Mouse (Mus musculus) CH12.LX (cell line): ENCODE results near the gene Alb. TPM values are rescaled to one million over a fixed set of nuclear protein-coding genes. Genes with fewer than 3 reads are reported as not detected.

Experiments
- DNase-seq: peaks from one replicate; pipeline ENCODE4 v3.0.0-alpha.2; 2013; ENCODE audit errors: extremely low read depth
- H3K27ac ChIP-seq: 2 replicates; pipeline ENCODE4 v1.5.1; 2012; ENCODE audit warnings: low read depth, mild to moderate bottlenecking, control low read depth, moderate library complexity; ENCODE audit not compliant: insufficient read depth
- H3K27me3 ChIP-seq: replicated peaks from 2 replicates; pipeline ENCODE3; 2012; ENCODE audit warnings: inconsistent platforms
- H3K36me3 ChIP-seq, 2 experiments: replicated peaks in 1 of 2; 2 replicates each; pipeline versions ENCODE3 to v1.6.1; 2012; ENCODE audit warnings: inconsistent platforms in 1 of 2, low read length in 1 of 2, mild to moderate bottlenecking in 1 of 2, mixed read lengths in 1 of 2, moderate library complexity in 1 of 2; ENCODE audit not compliant: control insufficient read depth in 1 of 2, insufficient read depth in 1 of 2
- H3K4me1 ChIP-seq, 2 experiments: 2 replicates each; pipeline ENCODE4 v1.6.1; 2012; ENCODE audit warnings: inconsistent platforms in 1 of 2, moderate library complexity in 1 of 2; ENCODE audit not compliant: insufficient read depth in 2 of 2, control insufficient read depth in 1 of 2
- H3K4me2 ChIP-seq: 2 replicates; pipeline ENCODE4 v1.6.1; 2012; ENCODE audit warnings: low read depth, mild to moderate bottlenecking, control low read depth; ENCODE audit not compliant: poor library complexity, insufficient read depth, severe bottlenecking
- H3K4me3 ChIP-seq, 3 experiments: fragments of 150-350 bp in 1 of 3; sonication (generic) in 1 of 3; replicated peaks in 1 of 3; 2 replicates each; pipeline versions ENCODE3 to v1.5.1; 2011 to 2012; ENCODE audit warnings: low read depth in 2 of 3, low read length in 2 of 3, mild to moderate bottlenecking in 2 of 3, moderate library complexity in 2 of 3, control low read depth in 1 of 3, improper control_type of control experiment in 1 of 3, inconsistent platforms in 1 of 3, mixed read lengths in 1 of 3; ENCODE audit not compliant: poor library complexity in 1 of 3
- H3K79me2 ChIP-seq: replicated peaks from 2 replicates; pipeline ENCODE4 v1.6.1; 2012; ENCODE audit warnings: mild to moderate bottlenecking, moderate library complexity; ENCODE audit not compliant: control insufficient read depth, poor library complexity, insufficient read depth, severe bottlenecking; ENCODE audit errors: extremely low read depth
- H3K9ac ChIP-seq: 2 replicates; pipeline ENCODE4 v1.6.1; 2012; ENCODE audit warnings: low read depth, mild to moderate bottlenecking, control low read depth, moderate library complexity; ENCODE audit not compliant: insufficient read depth
- H3K9me3 ChIP-seq: replicated peaks from 2 replicates; pipeline ENCODE3; 2012; ENCODE audit warnings: low read length, inconsistent platforms, mixed read lengths
- BHLHE40 ChIP-seq: IDR thresholded peaks from 2 replicates; pipeline ENCODE4 v1.6.1; 2011; ENCODE audit warnings: mild to moderate bottlenecking, low read depth, low read length, improper control_type of control experiment
- CHD1 ChIP-seq: IDR thresholded peaks from 2 replicates; pipeline ENCODE4 v1.6.1; 2012; ENCODE audit warnings: low read depth, low read length, improper control_type of control experiment, inconsistent platforms
- CHD2 ChIP-seq: IDR thresholded peaks from 2 replicates; pipeline ENCODE4 v1.6.1; 2011; ENCODE audit warnings: low read length, improper control_type of control experiment
- E2F4 ChIP-seq: IDR thresholded peaks from 2 replicates; pipeline ENCODE4 v1.6.1; 2011; ENCODE audit warnings: low read depth, low read length, improper control_type of control experiment; ENCODE audit not compliant: insufficient replicate concordance
- ELF1 ChIP-seq: IDR thresholded peaks from 2 replicates; pipeline ENCODE4 v1.6.1; 2014; ENCODE audit warnings: low read depth, mild to moderate bottlenecking, inconsistent platforms, low read length, improper control_type of control experiment
- EP300 ChIP-seq: IDR thresholded peaks from 2 replicates; pipeline ENCODE4 v1.6.1; 2011; ENCODE audit warnings: low read length, improper control_type of control experiment
- ETS1 ChIP-seq: conservative IDR thresholded peaks from 2 replicates; pipeline ENCODE4 v1.6.1; 2012; ENCODE audit warnings: low read depth, mild to moderate bottlenecking, inconsistent platforms, low read length, improper control_type of control experiment, moderate library complexity
- GABPA ChIP-seq: IDR thresholded peaks from 2 replicates; pipeline ENCODE4 v1.6.1; 2012; ENCODE audit warnings: low read depth, low read length, improper control_type of control experiment, inconsistent platforms; ENCODE audit not compliant: insufficient replicate concordance
- HCFC1 ChIP-seq: IDR thresholded peaks from 2 replicates; pipeline ENCODE4 v1.6.1; 2012; ENCODE audit warnings: low read depth, mild to moderate bottlenecking, inconsistent platforms, low read length, improper control_type of control experiment
- IRF4 ChIP-seq: IDR thresholded peaks from 2 replicates; pipeline ENCODE4 v1.6.1; 2014; ENCODE audit warnings: low read depth, mild to moderate bottlenecking, inconsistent platforms, low read length, improper control_type of control experiment
- JUN ChIP-seq: IDR thresholded peaks from 2 replicates; pipeline ENCODE4 v1.6.1; 2011; ENCODE audit warnings: low read depth, mild to moderate bottlenecking, low read length, improper control_type of control experiment, moderate library complexity; ENCODE audit not compliant: insufficient read depth
- JUND ChIP-seq: conservative IDR thresholded peaks from 2 replicates; pipeline ENCODE4 v1.6.1; 2011; ENCODE audit warnings: low read depth, low read length, improper control_type of control experiment
- MAX ChIP-seq: IDR thresholded peaks from 2 replicates; pipeline ENCODE4 v1.6.1; 2011; ENCODE audit warnings: low read length, improper control_type of control experiment
- MAZ ChIP-seq: IDR thresholded peaks from 2 replicates; pipeline ENCODE4 v1.6.1; 2012; ENCODE audit warnings: low read depth, mild to moderate bottlenecking, inconsistent platforms, low read length, improper control_type of control experiment, moderate library complexity
- MEF2A ChIP-seq: IDR thresholded peaks from 2 replicates; pipeline ENCODE4 v1.6.1; 2014; ENCODE audit warnings: low read depth, mild to moderate bottlenecking, inconsistent platforms, low read length, improper control_type of control experiment, borderline replicate concordance
- MXI1 ChIP-seq: IDR thresholded peaks from 2 replicates; pipeline ENCODE4 v1.6.1; 2011; ENCODE audit warnings: mild to moderate bottlenecking, low read depth, low read length, improper control_type of control experiment
- MYC ChIP-seq: IDR thresholded peaks from 2 replicates; pipeline ENCODE4 v1.6.1; 2011; ENCODE audit warnings: low read depth, mild to moderate bottlenecking, improper control_type of control experiment, low read length
- NELFE ChIP-seq: IDR thresholded peaks from 2 replicates; pipeline ENCODE4 v1.6.1; 2011; ENCODE audit warnings: low read depth, low read length, improper control_type of control experiment
- NRF1 ChIP-seq: IDR thresholded peaks from 2 replicates; pipeline ENCODE4 v1.6.1; 2014; ENCODE audit warnings: low read depth, mild to moderate bottlenecking, inconsistent platforms, low read length, improper control_type of control experiment, moderate library complexity
- PAX5 ChIP-seq: IDR thresholded peaks from 2 replicates; pipeline ENCODE4 v1.6.1; 2012; ENCODE audit warnings: low read length, inconsistent platforms, mixed read lengths
- POLR2A ChIP-seq: IDR thresholded peaks from 2 replicates; pipeline ENCODE4 v1.6.1; 2011; ENCODE audit warnings: low read depth, mild to moderate bottlenecking, improper control_type of control experiment, low read length
- POLR2AphosphoS2 ChIP-seq: IDR thresholded peaks from 2 replicates; pipeline ENCODE4 v1.6.1; 2011; ENCODE audit warnings: low read depth, low read length, improper control_type of control experiment
- RCOR1 ChIP-seq: conservative IDR thresholded peaks from 2 replicates; pipeline ENCODE4 v1.6.1; 2012; ENCODE audit warnings: low read depth, mild to moderate bottlenecking, inconsistent platforms, low read length, improper control_type of control experiment
- SIN3A ChIP-seq: IDR thresholded peaks from 2 replicates; pipeline ENCODE4 v1.6.1; 2012; ENCODE audit warnings: low read length, improper control_type of control experiment, inconsistent platforms
- SMC3 ChIP-seq: IDR thresholded peaks from 2 replicates; pipeline ENCODE4 v1.6.1; 2011; ENCODE audit warnings: low read depth, low read length, improper control_type of control experiment
- TBP ChIP-seq: conservative IDR thresholded peaks from 2 replicates; pipeline ENCODE4 v1.6.1; 2011; ENCODE audit warnings: low read depth, low read length, improper control_type of control experiment
- TCF12 ChIP-seq: IDR thresholded peaks from 2 replicates; pipeline ENCODE4 v1.6.1; 2014; ENCODE audit warnings: low read depth, mild to moderate bottlenecking, inconsistent platforms, low read length, improper control_type of control experiment
- UBTF ChIP-seq: IDR thresholded peaks from 2 replicates; pipeline ENCODE4 v1.6.1; 2012; ENCODE audit warnings: low read depth, mild to moderate bottlenecking, inconsistent platforms, low read length, improper control_type of control experiment, moderate library complexity
- USF1 ChIP-seq: IDR thresholded peaks from 2 replicates; pipeline ENCODE4 v1.6.1; 2014; ENCODE audit warnings: low read depth, mild to moderate bottlenecking, inconsistent platforms, low read length, improper control_type of control experiment
- USF2 ChIP-seq: conservative IDR thresholded peaks from 2 replicates; pipeline ENCODE4 v1.6.1; 2011; ENCODE audit warnings: low read depth, low read length, improper control_type of control experiment
- ZKSCAN1 ChIP-seq: IDR thresholded peaks from 2 replicates; pipeline ENCODE4 v1.6.1; 2012; ENCODE audit warnings: low read depth, inconsistent platforms, low read length, improper control_type of control experiment, borderline replicate concordance
- ZMIZ1 ChIP-seq: IDR thresholded peaks from 2 replicates; pipeline ENCODE4 v1.6.1; 2012; ENCODE audit warnings: low read depth, mild to moderate bottlenecking, inconsistent platforms, low read length, improper control_type of control experiment
- dilution Hi-C: fragments of 300-500 bp; cut with MboI; formaldehyde crosslinking; loops from 2 replicates; pipeline ENCODE4 v1.14.3; 2020; ENCODE audit warnings: low sequenced_read_pairs; ENCODE audit not compliant: extremely low pct_unique_long_range_greater_than_20kb, extremely low pct_ligation_motif_present
- in situ Hi-C: fragments of 300-500 bp; cut with MboI; formaldehyde crosslinking; loops from 3 replicates; pipeline ENCODE4 v1.14.3; 2019; ENCODE audit warnings: low sequenced_read_pairs, low pct_ligation_motif_present, low pct_unique_long_range_greater_than_20kb, mixed read lengths
- polyA plus RNA-seq: library from polyadenylated mRNA; unstranded; fragments of >175 nt; gene quantifications from 2 replicates; pipeline ENCODE4 v1.2.1, GENCODE M21; 2012; ENCODE audit warnings: low read depth; ENCODE audit not compliant: insufficient read length
- total RNA-seq, 2 experiments: library from RNA; depleted of rRNA; stranded (reverse); fragments of 300-350 nt in 1 of 2; fragments of >200 nt in 1 of 2; gene quantifications; 2 replicates each; pipeline ENCODE4 v1.2.3; 2012 to 2014

Alb gene
- total and polyA plus RNA-seq, 3 experiments, result 0.40 TPM; not detected in 2

GRCm38 (mm10) chr5:90490518-90490917 is 29.8 kb downstream of the Alb start, which contains the start of gene Afp:
Afp (plus strand) TSS chr5:90490737.
- no peaks in the 10 kb centered on the region for H3K36me3 ChIP-seq
- dilution Hi-C loops, result no loop called here
- no peak for TF ChIP-seq TCF12
- TF ChIP-seq MAX, result no peak
- no peak for TF ChIP-seq POLR2A
- no peak for TF ChIP-seq MAZ
- TF ChIP-seq E2F4, result no peak
- H3K9me3 ChIP-seq, result no peaks in the 10 kb centered on the region
- peak within 1 kb of the TSS; percentile 13; the same call in 1 of the 2 replicates for H3K4me2 ChIP-seq
- peaks cover 0 to 15% of the 10 kb centered on the region in 2 experiments; a peak in 2 of 4 replicates for H3K4me1 ChIP-seq
- no peak within 1 kb of the TSS for H3K4me3 ChIP-seq
- no peak within 1 kb of the TSS for H3K27ac ChIP-seq
- no peak for DNase-seq
- H3K79me2 ChIP-seq, result no peaks in the 10 kb centered on the region
- H3K27me3 ChIP-seq, result no peaks in the 10 kb centered on the region
- H3K9ac ChIP-seq, result no peak within 1 kb of the TSS
- in situ Hi-C loops, result loop anchor here (10.0 to 25.0 kb wide), 2 partner anchors 76 to 278 kb away; partner anchors contain the start of gene Cox18

- H3K9ac ChIP-seq, result no peak overlapping the region
- H3K27me3 ChIP-seq, result no peaks in the 10 kb centered on the region
- in situ Hi-C loops, result loop anchor here (10.0 to 25.0 kb wide), 2 partner anchors 78 to 280 kb away; partner anchors contain the start of gene Cox18
- H3K36me3 ChIP-seq, result no peaks in the 10 kb centered on the region
- H3K4me2 ChIP-seq, result peak overlapping the region; percentile 54
- no peak overlapping the region for H3K27ac ChIP-seq
- H3K9me3 ChIP-seq, result no peaks in the 10 kb centered on the region
- H3K4me1 ChIP-seq, result peaks cover 0 to 15% of the 10 kb centered on the region in 2 experiments; a peak in 2 of 4 replicates
- DNase-seq, result peak; percentile 75
- dilution Hi-C loops, result no loop called here
- H3K4me3 ChIP-seq, result peak overlapping the region in 2 of 3 experiments; percentile 37 to 39
- H3K79me2 ChIP-seq, result no peaks in the 10 kb centered on the region
- TF ChIP-seq CHD2 (no peak), ZMIZ1 (no peak), MEF2A (no peak), JUND (peak; percentile 42; the same call in 1 of the 2 replicates), MYC (peak; percentile 86), IRF4 (peak; percentile 45; the same call in 1 of the 2 replicates), MXI1 (0 out of 2 replicates have a peak, but pooled peaks have one; percentile 53), USF1 (no peak), TCF12 (peak; percentile 40; the same call in 1 of the 2 replicates), RCOR1 (no peak), JUN (no peak), E2F4 (no peak), ZKSCAN1 (no peak), CHD1 (no peak), NRF1 (no peak), SMC3 (no peak), EP300 (peak; percentile 63), TBP (0 out of 2 replicates have a peak, but pooled peaks have one; percentile 57), HCFC1 (no peak), UBTF (no peak), SIN3A (0 out of 2 replicates have a peak, but pooled peaks have one; percentile 51), NELFE (no peak), GABPA (no peak), USF2 (no peak), ELF1 (peak; percentile 74), POLR2AphosphoS2 (no peak), BHLHE40 (peak; percentile 96), ETS1 (peak; percentile 57; the same call in 1 of the 2 replicates), PAX5 (no peak), MAX (peak; percentile 65; the same call in 1 of the 2 replicates)
These were observed 31.7 kb downstream of the Alb start for GRCm38 (mm10) chr5:90492440-90492839.
